Mouse (Mus musculus) liver, postnatal 0 days (tissue): ENCODE data around the gene Ralgapa1.

Source experiments
- CTCF ChIP-seq: sonication (generic); IDR thresholded peaks from 2 replicates; pipeline ENCODE4 v1.5.1; 2016; ENCODE audit warnings: antibody characterized with exemption, low read depth
- EP300 ChIP-seq: IDR thresholded peaks from 2 replicates; pipeline ENCODE4 v1.6.1; 2016; ENCODE audit warnings: antibody characterized with exemption, low read depth, mild to moderate bottlenecking

GRCm38 (mm10) chr12:55797103-55797502 lies 23.9 kb downstream of the Ralgapa1 start:
- no peak for TF ChIP-seq CTCF
- no peak for TF ChIP-seq EP300
